ENCODE assay signal across 16 mouse cellular contexts in genomic region chr2:27049408-27049807, GRCm38 (mm10). TPM values are rescaled to one million over a fixed set of nuclear protein-coding genes. Genes with fewer than 3 reads are reported as not detected.
"Had no signal": no experiment of that assay in that cellular context is flagged by ENCODE, and none has a peak within 500 bp of the region (broad histone marks: within the 10 kb centered on the region; RNA-seq: fewer than 3 reads in every experiment).

No protein-coding gene starts in this region.

- H3K4me2 ChIP-seq: limb, embryonic 13.5 days; lung, embryonic 15.5 days had no signal

- DNase-seq: kidney, adult 18-20 months; kidney, adult 9 months; kidney, postnatal 14 days; kidney, postnatal 4 days; lung, adult 18-20 months; midbrain, embryonic 14.5 days; thymus, adult 18-20 months had no signal

- H3K4me3 ChIP-seq: limb, embryonic 10.5 days; limb, embryonic 13.5 days; lung, embryonic 15.5 days had no signal

- H3K4me1 ChIP-seq: limb, embryonic 13.5 days had no signal

- H3K27me3 ChIP-seq: limb, embryonic 13.5 days; lung, embryonic 15.5 days had no signal

- H3K27ac ChIP-seq: limb, embryonic 10.5 days; limb, embryonic 13.5 days; lung, embryonic 15.5 days; macrophage had no signal

- H3K9me3 ChIP-seq: limb, embryonic 10.5 days; limb, embryonic 13.5 days; lung, embryonic 15.5 days had no signal

- H3K9ac ChIP-seq: limb, embryonic 13.5 days; lung, embryonic 15.5 days had no signal

- ATAC-seq: inflammation-experienced regulatory T-cells, adult 6 months; intestine, embryonic 16.5 days had no signal

- H3K36me3 ChIP-seq: limb, embryonic 10.5 days; limb, embryonic 13.5 days; lung, embryonic 15.5 days had no signal

RNA-seq across cellular contexts. Expression of gene Mymk, which starts 22.6 kb away (rescaled TPM):
- polyA plus RNA-seq: inflammation-experienced regulatory T-cells, adult 6 months; liver, adult 2 months; macrophage; midbrain, embryonic 14.5 days; small intestine, adult 2 months; testis, adult 2 months had no signal

RNA-seq across cellular contexts. Expression of gene Adamtsl2, which starts 29.8 kb away (rescaled TPM):
- polyA plus RNA-seq: inflammation-experienced regulatory T-cells, adult 6 months; macrophage had no signal
